Mouse (Mus musculus) thymus, postnatal 25 days (tissue): Measurements from ENCODE around the gene Ptgis.

Experiments
- DNase-seq: peaks from one replicate; pipeline ENCODE4 v3.0.0; 2022

The Ptgis gene

GRCm38 (mm10) chr2:167240008-167240964, at the start of gene Ptgis:
Gene Ptgis, minus strand, starts transcription at chr2:167240604.
- no peak for DNase-seq

GRCm38 (mm10) chr2:167281461-167281860, 41.1 kb upstream of the Ptgis start:
- DNase-seq, result no peak

- no peak for DNase-seq
Observed at GRCm38 (mm10) chr2:167280986-167281310, 40.5 kb upstream of the Ptgis start.

- peak; percentile 78 for DNase-seq
Observed at GRCm38 (mm10) chr2:167280090-167280985, 39.9 kb upstream of the Ptgis start.

- DNase-seq, result peak; percentile 56
Observed at GRCm38 (mm10) chr2:167278751-167279526, 38.5 kb upstream of the Ptgis start.

GRCm38 (mm10) chr2:167278011-167278410, 37.6 kb upstream of the Ptgis start:
- no peak for DNase-seq

GRCm38 (mm10) chr2:167277026-167277425, 36.6 kb upstream of the Ptgis start:
- DNase-seq, result no peak

GRCm38 (mm10) chr2:167275856-167276255, 35.5 kb upstream of the Ptgis start:
- DNase-seq, result no peak

- DNase-seq, result no peak
Observed at GRCm38 (mm10) chr2:167274713-167275465, 34.5 kb upstream of the Ptgis start.

- DNase-seq, result no peak
Observed at GRCm38 (mm10) chr2:167273206-167273740, 32.9 kb upstream of the Ptgis start.

- DNase-seq, result no peak
Observed at GRCm38 (mm10) chr2:167272706-167273105, 32.3 kb upstream of the Ptgis start.

GRCm38 (mm10) chr2:167271121-167271521, 30.7 kb upstream of the Ptgis start:
- no peak for DNase-seq

- no peak for DNase-seq
Observed at GRCm38 (mm10) chr2:167270496-167270895, 30.1 kb upstream of the Ptgis start.

- DNase-seq, result no peak
Observed at GRCm38 (mm10) chr2:167268721-167269120, 28.3 kb upstream of the Ptgis start.

GRCm38 (mm10) chr2:167268411-167268690, 27.9 kb upstream of the Ptgis start:
- DNase-seq, result no peak

- no peak for DNase-seq
Observed at GRCm38 (mm10) chr2:167267531-167268410, 27.4 kb upstream of the Ptgis start.

GRCm38 (mm10) chr2:167266231-167266630, 25.8 kb upstream of the Ptgis start:
- no peak for DNase-seq

GRCm38 (mm10) chr2:167265806-167266205, 25.4 kb upstream of the Ptgis start:
- DNase-seq, result no peak

- DNase-seq, result no peak
Observed at GRCm38 (mm10) chr2:167265021-167265420, 24.6 kb upstream of the Ptgis start.

GRCm38 (mm10) chr2:167263931-167264330, 23.5 kb upstream of the Ptgis start:
- DNase-seq, result no peak
